Mouse (Mus musculus): ENCODE data around the gene Arpc1a.

Gene Arpc1a

DNA sequence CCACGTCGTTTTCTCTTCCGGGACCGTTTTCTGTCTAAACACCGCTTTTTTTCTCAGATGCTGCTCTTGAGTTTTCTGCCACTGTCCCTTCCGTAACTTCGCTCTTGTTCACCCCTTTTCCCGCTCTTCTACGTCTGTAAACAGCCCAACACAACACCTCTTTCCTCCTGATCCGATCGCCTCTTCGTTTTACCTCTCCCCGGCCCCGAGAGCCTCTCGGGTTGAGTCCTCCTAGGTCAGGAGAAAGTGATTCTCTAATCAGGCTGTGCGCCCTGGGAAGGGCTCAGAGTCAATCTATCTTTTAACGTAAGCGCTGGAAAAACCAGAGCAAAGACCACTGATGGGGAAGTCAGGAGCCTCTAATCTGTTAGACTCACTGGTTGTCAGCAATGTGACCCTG is 57.0 kb downstream of the Arpc1a start:
- no peak for DNase-seq

DNA sequence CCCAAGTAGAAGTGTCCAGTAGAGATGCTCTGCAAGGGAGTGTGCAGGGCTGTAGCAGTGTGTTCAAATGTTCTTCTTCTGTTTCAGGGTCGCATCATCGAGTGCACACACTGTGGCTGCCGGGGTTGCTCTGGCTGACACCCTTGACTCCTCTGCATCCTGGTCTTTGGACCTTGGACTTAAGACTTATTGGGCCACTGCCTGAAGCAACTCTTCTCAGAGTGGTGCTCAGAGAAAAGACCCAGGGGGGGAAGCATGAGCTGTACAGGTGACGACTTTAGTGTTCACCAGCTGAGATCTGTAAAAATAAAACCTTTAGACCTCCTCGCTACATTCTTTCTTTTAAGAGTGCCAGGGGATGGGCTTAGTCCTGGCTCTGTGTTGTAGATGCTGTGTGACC is 64.1 kb downstream of the Arpc1a start:
- DNase-seq = no peak

DNA sequence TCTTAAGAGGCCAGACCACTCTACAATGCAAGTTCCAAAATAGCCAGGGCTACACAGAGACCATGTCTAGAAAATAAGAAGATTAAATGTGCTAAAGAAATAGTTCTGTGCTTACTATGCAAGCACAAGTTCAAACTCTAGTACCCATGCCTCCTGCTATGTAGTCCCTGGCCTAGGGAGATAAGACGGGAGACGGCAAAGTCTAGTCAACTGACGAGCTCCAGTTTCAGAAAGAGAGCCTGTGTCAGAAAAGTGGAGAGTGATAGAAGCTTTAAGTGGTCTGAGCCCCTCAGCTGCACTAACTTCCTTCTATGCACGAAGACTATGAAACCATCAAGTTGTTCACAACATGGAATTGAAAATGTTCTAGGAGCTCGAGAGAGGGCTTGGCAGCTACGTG is 65.7 kb downstream of the Arpc1a start:
- no peak for DNase-seq

DNA sequence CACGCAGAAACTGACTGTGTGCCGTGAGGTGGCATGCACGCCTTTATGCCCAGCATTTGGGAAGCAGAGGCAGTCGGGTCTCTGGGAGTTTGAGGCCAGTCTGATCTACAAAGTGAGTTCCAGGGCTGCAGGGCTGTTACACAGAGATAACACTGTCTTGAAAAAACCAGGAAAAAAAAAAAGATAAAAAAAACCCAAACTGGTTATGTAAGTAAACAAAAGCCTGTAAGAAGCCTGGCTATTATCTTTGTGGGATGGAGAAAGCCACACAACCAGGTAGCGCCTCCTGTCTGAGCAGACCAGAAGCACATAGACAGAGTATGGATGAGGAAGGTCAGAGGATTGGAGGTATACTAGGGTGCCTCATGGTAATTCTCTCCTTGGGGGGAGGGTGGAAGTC is 69.1 kb downstream of the Arpc1a start:
- DNase-seq = no peak
